Mouse (Mus musculus) heart, embryonic 15.5 days (tissue): ENCODE measurements around the gene Aif1. TPM values are rescaled to one million over a fixed set of nuclear protein-coding genes. Genes with fewer than 3 reads are reported as not detected.
"Not testable (repeated sequence)": the region's sequence is repeated elsewhere in the genome, so short reads cannot be mapped to it uniquely, and the experiment has no call there.

ENCODE experiments used
- ATAC-seq: fragments of 200-750 bp; cut with Nextera tagmentation; replicated peaks from 2 replicates; pipeline ENCODE4 v1.8.0; 2017; ENCODE audit warnings: low read depth, moderate TSS enrichment; ENCODE audit not compliant: insufficient number of reproducible peaks, insufficient read depth, low FRiP score
- H3K27ac ChIP-seq: fragments of 300-500 bp; sonication (generic); 2 replicates; pipeline ENCODE4 v1.5.1; 2015; ENCODE audit warnings: mild to moderate bottlenecking, inconsistent platforms
- H3K27me3 ChIP-seq: fragments of 300-500 bp; sonication (generic); 2 replicates; pipeline ENCODE4 v1.6.1; 2015; ENCODE audit warnings: inconsistent platforms
- H3K36me3 ChIP-seq: fragments of 300-500 bp; sonication (generic); 2 replicates; pipeline ENCODE4 v1.6.1; 2015; ENCODE audit warnings: mild to moderate bottlenecking, inconsistent platforms
- H3K4me1 ChIP-seq: fragments of 300-500 bp; sonication (generic); replicated peaks from 2 replicates; pipeline ENCODE4 v1.6.1; 2015; ENCODE audit warnings: inconsistent platforms
- H3K4me2 ChIP-seq: fragments of 300-500 bp; sonication (generic); 2 replicates; pipeline ENCODE4 v1.6.1; 2015; ENCODE audit warnings: inconsistent platforms, mild to moderate bottlenecking, moderate library complexity
- H3K4me3 ChIP-seq: fragments of 300-500 bp; sonication (generic); 2 replicates; pipeline ENCODE4 v1.5.1; 2015; ENCODE audit warnings: mild to moderate bottlenecking, inconsistent platforms
- H3K9ac ChIP-seq: fragments of 300-500 bp; sonication (generic); 2 replicates; pipeline ENCODE4 v1.6.1; 2015; ENCODE audit warnings: mild to moderate bottlenecking, inconsistent platforms
- H3K9me3 ChIP-seq: fragments of 300-500 bp; sonication (generic); replicated peaks from 2 replicates; pipeline ENCODE4 v1.6.1; 2016; ENCODE audit warnings: inconsistent platforms
- WGBS: fragments of 180-500 bp; shearing (Covaris S2); methylation state at CpG from one replicate; pipeline ENCODE4 v1.1.7; 2015; ENCODE audit warnings: mixed read lengths; 5-methylcytosine and 5-hydroxymethylcytosine counted together
- microRNA-seq: library from miRNA; unstranded; fragments of <30 nt; microRNA quantifications from one replicate; pipeline ENCODE4, GENCODE M21; 2016
- polyA plus RNA-seq: library from polyadenylated mRNA; unstranded; fragments of >200 nt; fragmentation: Nextera tagmentation; extraction: Ambion mirVana; gene quantifications from 2 replicates; pipeline ENCODE4 v1.2.1, GENCODE M21; 2015

The Aif1 gene
- polyA plus RNA-seq, 1 experiment from 2014 or later: 7.5 TPM

GRCm38 (mm10) chr17:35125081-35125480 lies 50.8 kb downstream of the Aif1 start:
- no peaks in the 10 kb centered on the region for H3K9me3 ChIP-seq
- no peaks in the 10 kb centered on the region for H3K27me3 ChIP-seq
- ATAC-seq: no peak
- peak overlapping the region; percentile 86; the same call in 1 of the 2 replicates for H3K4me2 ChIP-seq
- 0 out of 2 replicates have a peak overlapping the region, but pooled peaks have one; percentile 94 for H3K27ac ChIP-seq
- peaks cover 16% of the 10 kb centered on the region for H3K36me3 ChIP-seq
- H3K4me1 ChIP-seq: peaks cover 41% of the 10 kb centered on the region
- WGBS: 86% methylated on average over 1 of the region's 1 CpGs
- H3K4me3 ChIP-seq: no peak overlapping the region
- H3K9ac ChIP-seq: no peak overlapping the region

- H3K9me3 ChIP-seq, H3K27ac ChIP-seq, H3K4me2 ChIP-seq, ATAC-seq, H3K27me3 ChIP-seq, H3K4me3 ChIP-seq, H3K9ac ChIP-seq: not testable (repeated sequence)
- Histone ChIP-seq H3K36me3 (peaks cover 13% of the 10 kb centered on the region; the same call in 1 of the 2 replicates), H3K4me1 (peaks cover 47% of the 10 kb centered on the region)
- WGBS: 90% methylated on average over 12 of the region's 12 CpGs
Measured at GRCm38 (mm10) chr17:35124261-35124896, 51.5 kb downstream of the Aif1 start.

- ATAC-seq, H3K9ac ChIP-seq, H3K4me2 ChIP-seq, H3K9me3 ChIP-seq, H3K27me3 ChIP-seq, H3K4me3 ChIP-seq, H3K27ac ChIP-seq: not testable (repeated sequence)
- WGBS: 93% methylated on average over 9 of the region's 9 CpGs
- peaks cover 44% of the 10 kb centered on the region for H3K4me1 ChIP-seq
- H3K36me3 ChIP-seq: peaks cover 19% of the 10 kb centered on the region
Measured at GRCm38 (mm10) chr17:35123287-35123686, 52.6 kb downstream of the Aif1 start.

- peak within 1 kb of the TSS; percentile 92 for H3K4me2 ChIP-seq
- peaks cover 28% of the 10 kb centered on the region for H3K36me3 ChIP-seq
- peak within 1 kb of the TSS; percentile 97 for H3K9ac ChIP-seq
- H3K27ac ChIP-seq: peak within 1 kb of the TSS; percentile 93
- no peaks in the 10 kb centered on the region for H3K27me3 ChIP-seq
- peak within 1 kb of the TSS; percentile 99 for H3K4me3 ChIP-seq
- H3K9me3 ChIP-seq: no peaks in the 10 kb centered on the region
- under 1% methylated on average over 19 of the region's 19 CpGs for WGBS
- 0 out of 2 replicates have a peak, but pooled peaks have one; percentile 0 for ATAC-seq
- H3K4me1 ChIP-seq: peaks cover 33% of the 10 kb centered on the region
Measured at GRCm38 (mm10) chr17:35121871-35122303, 54.0 kb downstream of the Aif1 start, which contains the start of gene Csnk2b. Gene Csnk2b, minus strand, starts transcription at chr17:35122053.

GRCm38 (mm10) chr17:35121143-35121799 lies 54.6 kb downstream of the Aif1 start, which contains the start of gene Gpank1:
Gene Gpank1, plus strand, starts transcription at chr17:35121455.
- ATAC-seq: peak; percentile 95
- H3K27me3 ChIP-seq: no peaks in the 10 kb centered on the region
- H3K36me3 ChIP-seq: peaks cover 32% of the 10 kb centered on the region
- peak within 1 kb of the TSS; percentile 92 for H3K4me2 ChIP-seq
- peak within 1 kb of the TSS; percentile 97 for H3K9ac ChIP-seq
- H3K4me1 ChIP-seq: peaks cover 29% of the 10 kb centered on the region
- H3K27ac ChIP-seq: peak within 1 kb of the TSS; percentile 93
- WGBS: under 1% methylated on average over 50 of the region's 50 CpGs
- peak within 1 kb of the TSS; percentile 99 for H3K4me3 ChIP-seq
- no peaks in the 10 kb centered on the region for H3K9me3 ChIP-seq

Small RNAs within 50 kb of the gene (microRNA-seq; reads per million reads assigned to microRNA genes)
- not detected for gene Mir6973a
- gene Mir6974: not detected

Other genes starting within 250 kb of the Aif1 start
- 16.1 and 19.9 TPM in 2 replicates for gene Neu1, start 244.8 kb downstream of the Aif1 start, polyA plus RNA-seq
- 0.16 and 0.30 TPM in 2 replicates for gene Hspa1b, start 216.8 kb downstream of the Aif1 start, polyA plus RNA-seq
- not detected in 2 replicates for gene Gm20481, start 206.2 kb downstream of the Aif1 start, polyA plus RNA-seq
- 3.5 and 4.8 TPM in 2 replicates for gene Hspa1a, start 203.9 kb downstream of the Aif1 start, polyA plus RNA-seq
- 2.1 and 2.6 TPM in 2 replicates for gene Hspa1l, start 203.4 kb downstream of the Aif1 start, polyA plus RNA-seq
- gene Lsm2, start 194.2 kb downstream of the Aif1 start, polyA plus RNA-seq: 116 and 132 TPM in 2 replicates
- 43.0 and 89.7 TPM in 2 replicates for gene Vars, start 175.1 kb downstream of the Aif1 start, polyA plus RNA-seq
- 0.24 and 0.31 TPM in 2 replicates for gene Vwa7, start 159.5 kb downstream of the Aif1 start, polyA plus RNA-seq
- gene Sapcd1, start 148.1 kb downstream of the Aif1 start, polyA plus RNA-seq: 1.4 and 2.8 TPM in 2 replicates
- gene Msh5, start 129.3 kb downstream of the Aif1 start, polyA plus RNA-seq: 2.7 and 3.8 TPM in 2 replicates
- gene Clic1, start 126.1 kb downstream of the Aif1 start, polyA plus RNA-seq: 307 and 332 TPM in 2 replicates
- 168 and 202 TPM in 2 replicates for gene Ddah2, start 117.0 kb downstream of the Aif1 start, polyA plus RNA-seq
- gene Ly6g6c, start 110.7 kb downstream of the Aif1 start, polyA plus RNA-seq: 0.14 TPM in 1 of 2 replicates, not detected in the other
- gene Mpig6b, start 109.9 kb downstream of the Aif1 start, polyA plus RNA-seq: 0.77 and 0.81 TPM in 2 replicates
- 0.29 and 0.31 TPM in 2 replicates for gene Ly6g6e, start 99.2 kb downstream of the Aif1 start, polyA plus RNA-seq
- 2.2 and 2.4 TPM in 2 replicates for gene Ly6g6d, start 98.0 kb downstream of the Aif1 start, polyA plus RNA-seq
- 0.16 and 0.29 TPM in 2 replicates for gene Ly6g6f, start 90.5 kb downstream of the Aif1 start, polyA plus RNA-seq
- gene Abhd16a, start 86.8 kb downstream of the Aif1 start, polyA plus RNA-seq: 64.7 and 80.1 TPM in 2 replicates
- gene Ly6g5c, start 67.8 kb downstream of the Aif1 start, polyA plus RNA-seq: 0.41 TPM in 1 of 2 replicates, not detected in the other
- 0.31 and 0.66 TPM in 2 replicates for gene Ly6g5b, start 60.6 kb downstream of the Aif1 start, polyA plus RNA-seq
- 10.0 and 13.8 TPM in 2 replicates for gene Gpank1, start 54.6 kb downstream of the Aif1 start, polyA plus RNA-seq
- 200 and 211 TPM in 2 replicates for gene Csnk2b, start 54.0 kb downstream of the Aif1 start, polyA plus RNA-seq
- 10.1 and 11.2 TPM in 2 replicates for gene D17H6S53E, start 49.7 kb downstream of the Aif1 start, polyA plus RNA-seq
- 0.57 and 4.7 TPM in 2 replicates for gene Apom, start 44.0 kb downstream of the Aif1 start, polyA plus RNA-seq
- 40.8 and 44.0 TPM in 2 replicates for gene Bag6, start 40.9 kb downstream of the Aif1 start, polyA plus RNA-seq
- 95.1 and 142 TPM in 2 replicates for gene Prrc2a, start 11.2 kb downstream of the Aif1 start, polyA plus RNA-seq
- 8.1 and 12.2 TPM in 2 replicates for gene Lst1, start 12.4 kb upstream of the Aif1 start, polyA plus RNA-seq
- 1.5 and 4.8 TPM in 2 replicates for gene Ltb, start 18.4 kb upstream of the Aif1 start, polyA plus RNA-seq
- gene Tnf, start 25.9 kb upstream of the Aif1 start, polyA plus RNA-seq: 0.43 TPM in 1 of 2 replicates, not detected in the other
- gene Lta, start 29.3 kb upstream of the Aif1 start, polyA plus RNA-seq: 0.09 and 0.62 TPM in 2 replicates
- gene Gm16181, start 44.8 kb upstream of the Aif1 start, polyA plus RNA-seq: 0.35 and 0.48 TPM in 2 replicates
- gene Atp6v1g2, start 57.6 kb upstream of the Aif1 start, polyA plus RNA-seq: 8.9 and 9.4 TPM in 2 replicates
- 7.8 and 9.1 TPM in 2 replicates for gene Nfkbil1, start 59.7 kb upstream of the Aif1 start, polyA plus RNA-seq
- gene Ddx39b, start 65.7 kb upstream of the Aif1 start, polyA plus RNA-seq: 213 and 268 TPM in 2 replicates
- gene H2-D1, start 86.7 kb upstream of the Aif1 start, polyA plus RNA-seq: 56.6 and 101 TPM in 2 replicates
- gene H2-Q1, start 144.3 kb upstream of the Aif1 start, polyA plus RNA-seq: 0.06 and 0.09 TPM in 2 replicates
- gene H2-Q2, start 166.2 kb upstream of the Aif1 start, polyA plus RNA-seq: 1.3 and 1.6 TPM in 2 replicates
- gene H2-Q4, start 203.5 kb upstream of the Aif1 start, polyA plus RNA-seq: 2.1 and 5.5 TPM in 2 replicates
- gene H2-Q6, start 248.8 kb upstream of the Aif1 start, polyA plus RNA-seq: 0.43 and 1.8 TPM in 2 replicates